Mouse (Mus musculus) thymus, adult 2 months (tissue): ENCODE data around the gene Fam178b.

Experiments used
- CTCF ChIP-seq: fragments of 200-500 bp; IDR thresholded peaks from 2 replicates; pipeline ENCODE4 v1.5.1; 2012; ENCODE audit warnings: mild to moderate bottlenecking, control low read depth, low read length, moderate library complexity, borderline replicate concordance; ENCODE audit not compliant: control insufficient read depth, poor library complexity, insufficient read depth; ENCODE audit errors: extremely low read depth
- POLR2A ChIP-seq: fragments of 200-500 bp; IDR thresholded peaks from 2 replicates; pipeline ENCODE4 v1.6.1; 2012; ENCODE audit warnings: mild to moderate bottlenecking, low read length, control low read depth, moderate library complexity; ENCODE audit not compliant: control insufficient read depth, poor library complexity, insufficient read depth; ENCODE audit errors: extremely low read depth

GRCm38 (mm10) chr1:36568776-36569175 lies 114.2 kb downstream of the Fam178b start:
- TF ChIP-seq CTCF (no peak), POLR2A (no peak)
